11 mouse cellular contexts compared by ENCODE assay signal in genomic region chr4:154297761-154298160, GRCm38 (mm10). TPM values are rescaled to one million over a fixed set of nuclear protein-coding genes. Genes with fewer than 3 reads are reported as not detected.
DNase-seq lines count a peak whose midpoint lies in the region; ATAC-seq and TF ChIP-seq lines count a peak whose summit lies in the region.
"Had no signal": no experiment of that assay in that cellular context is flagged by ENCODE, and none has a peak within 500 bp of the region (broad histone marks: within the 10 kb centered on the region; RNA-seq: fewer than 3 reads in every experiment).

No protein-coding gene starts in this region.

- peaks cover 50% of the 10 kb centered on the region for H3K27me3 ChIP-seq in embryonic facial prominence, embryonic 10.5 days (replicated peaks; ENCODE audit: low read depth, poor library complexity, severe bottlenecking)
- peaks cover 26% of the 10 kb centered on the region for H3K27me3 ChIP-seq in midbrain, postnatal 0 days (ENCODE audit: insufficient read depth, low read length)

- H3K9ac ChIP-seq in midbrain, postnatal 0 days (replicated peaks; ENCODE audit: low read length, poor library complexity, severe bottlenecking), result no peak overlapping the region
- H3K9ac ChIP-seq: midbrain, embryonic 12.5 days had no signal

- ATAC-seq in midbrain, postnatal 0 days (ENCODE audit: low FRiP score), result no peak

- no peaks in the 10 kb centered on the region for H3K36me3 ChIP-seq in embryonic facial prominence, embryonic 10.5 days (replicated peaks)
- no peaks in the 10 kb centered on the region for H3K36me3 ChIP-seq in midbrain, postnatal 0 days (ENCODE audit: insufficient read depth, low read length)
- H3K36me3 ChIP-seq: midbrain, embryonic 12.5 days had no signal

- H3K4me1 ChIP-seq in embryonic facial prominence, embryonic 10.5 days, result peaks cover 60% of the 10 kb centered on the region
- H3K4me1 ChIP-seq in midbrain, postnatal 0 days (ENCODE audit: insufficient read depth, low read length), result 0 out of 2 replicates have a peak, but pooled peaks cover 3% of the 10 kb centered on the region

- TF ChIP-seq CTCF in midbrain, postnatal 0 days (IDR thresholded peaks at IDR 0.05), result no peak

- DNase-seq in WW6 (ENCODE audit: low read depth, low spot score), result peak; percentile 57
- peak; percentile 66 for DNase-seq in embryonic facial prominence, embryonic 10.5 days (ENCODE audit: low spot score)
- peak; percentile 70 for DNase-seq in kidney, postnatal 10 days
- DNase-seq in lung, postnatal 14 days, result peak; percentile 13
- DNase-seq in layer of hippocampus, postnatal 25 days (ENCODE audit: extremely low spot score in 1 of 2, low spot score in 1 of 2), result no peak
- no peak for DNase-seq in ovary, postnatal 10 days (ENCODE audit: low spot score)
- DNase-seq in midbrain, postnatal 0 days (ENCODE audit: low spot score), result no peak
- DNase-seq: thymus, postnatal 36 days had no signal

- H3K4me2 ChIP-seq in midbrain, postnatal 0 days (ENCODE audit: low read depth, low read length, poor library complexity, severe bottlenecking), result no peak overlapping the region
- H3K4me2 ChIP-seq: midbrain, embryonic 12.5 days had no signal

- peak overlapping the region; percentile 31 for H3K4me3 ChIP-seq in embryonic facial prominence, embryonic 10.5 days
- H3K4me3 ChIP-seq in midbrain, postnatal 0 days (ENCODE audit: low read depth, low read length), result no peak overlapping the region
- H3K4me3 ChIP-seq: erythroblast, embryonic 14.5 days; midbrain, embryonic 12.5 days had no signal

- H3K27ac ChIP-seq in embryonic facial prominence, embryonic 10.5 days (replicated peaks), result peak overlapping the region; percentile 62; the same call in 1 of the 2 replicates
- H3K27ac ChIP-seq in midbrain, postnatal 0 days (ENCODE audit: low read depth, low read length), result no peak overlapping the region
- H3K27ac ChIP-seq: midbrain, embryonic 12.5 days had no signal

- WGBS in embryonic facial prominence, embryonic 10.5 days, result 38% methylated on average over 9 of the region's 9 CpGs
- 43% methylated on average over 9 of the region's 9 CpGs for WGBS in midbrain, postnatal 0 days

- no peaks in the 10 kb centered on the region for H3K9me3 ChIP-seq in embryonic facial prominence, embryonic 10.5 days
- no peaks in the 10 kb centered on the region for H3K9me3 ChIP-seq in midbrain, postnatal 0 days (ENCODE audit: low read length)
- H3K9me3 ChIP-seq: midbrain, embryonic 12.5 days had no signal

RNA-seq across cellular contexts. Expression of gene Arhgef16, which starts 3.7 kb away (rescaled TPM):
- 9.9 and 10.3 TPM in 2 replicates for polyA plus RNA-seq in embryonic facial prominence, embryonic 10.5 days (2016; fragmentation: Nextera tagmentation; extraction: Ambion mirVana)
- under 1 TPM; 0.20 to 0.82 TPM for total RNA-seq in layer of hippocampus, postnatal 25 days (2021)
- total RNA-seq in midbrain, postnatal 0 days (2014; rRNA removed), result 5.0 and 8.1 TPM in 2 replicates
- polyA plus RNA-seq in midbrain, postnatal 0 days (2015; fragmentation: Nextera tagmentation; extraction: Ambion mirVana), result 2.7 and 3.5 TPM in 2 replicates

RNA-seq across cellular contexts. Expression of gene B230104I21Rik, which starts 38.2 kb away (rescaled TPM):
- polyA plus RNA-seq in embryonic facial prominence, embryonic 10.5 days (2016; fragmentation: Nextera tagmentation; extraction: Ambion mirVana), result not detected in 2 replicates
- total RNA-seq in layer of hippocampus, postnatal 25 days (2021), result 1 to 10 TPM in 1 of 2 experiments, under 1 TPM in 1; 0.32 to 1.0 TPM
- total RNA-seq in midbrain, postnatal 0 days (2014; rRNA removed), result not detected in 2 replicates
- 0.19 TPM in 1 of 2 replicates, not detected in the other for polyA plus RNA-seq in midbrain, postnatal 0 days (2015; fragmentation: Nextera tagmentation; extraction: Ambion mirVana)
- polyA plus RNA-seq: erythroblast, embryonic 14.5 days; heart, embryonic 14.5 days; midbrain, embryonic 12.5 days had no signal

Comparison
In these comparisons a context has a peak if more than half of its experiments do, and no peak if none do; other contexts are left out.
1. DNase-seq: peak in WW6 (single experiment), embryonic facial prominence, embryonic 10.5 days (single experiment), kidney, postnatal 10 days (single experiment) and lung, postnatal 14 days (single experiment); none in layer of hippocampus, postnatal 25 days (0 of 2), ovary, postnatal 10 days (single experiment) and midbrain, postnatal 0 days (single experiment).